ENCODE assay signal across 9 mouse cellular contexts in the genomic region with DNA sequence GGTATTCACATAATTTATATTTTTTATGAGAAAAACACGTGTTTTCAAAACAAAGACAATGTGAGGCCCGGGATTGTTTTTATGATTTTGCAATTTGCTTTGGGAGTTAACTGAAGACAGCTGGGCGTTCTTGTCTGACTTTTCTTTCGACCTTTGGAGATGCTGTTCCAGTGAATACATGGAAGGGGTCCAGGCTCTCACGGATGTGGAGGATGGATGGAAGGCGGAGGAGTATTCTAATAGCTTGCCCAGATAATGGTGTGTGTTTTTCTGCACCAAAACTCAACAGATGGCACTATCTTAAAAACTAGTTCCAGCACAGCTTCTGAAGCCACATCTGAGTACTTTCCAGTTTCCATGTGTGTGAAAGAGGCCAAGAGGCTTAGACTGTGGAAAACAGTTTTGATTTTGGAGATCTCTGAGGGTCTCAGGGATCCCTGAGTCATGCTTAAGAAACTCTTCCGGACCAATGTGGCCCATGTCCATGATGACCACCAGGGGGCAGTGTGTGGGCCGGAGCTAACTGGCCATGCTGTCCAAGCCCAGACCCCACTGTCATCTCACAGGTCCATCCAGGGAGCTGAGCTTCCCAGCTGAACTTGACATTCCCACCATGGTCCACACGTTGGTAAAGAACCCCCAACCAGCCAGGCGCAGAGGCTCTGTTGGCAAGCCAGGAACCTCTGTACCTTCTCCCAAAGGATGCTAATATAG. TPM values are rescaled to one million over a fixed set of nuclear protein-coding genes. Genes with fewer than 3 reads are reported as not detected.
DNase-seq lines count a peak whose midpoint lies in the region; ATAC-seq lines count a peak whose summit lies in the region.
"Had no signal": no experiment of that assay in that cellular context is flagged by ENCODE, and none has a peak within 500 bp of the region (broad histone marks: within the 10 kb centered on the region; RNA-seq: fewer than 3 reads in every experiment).

No protein-coding gene starts in this region.

- H3K4me1 ChIP-seq in kidney, embryonic 14.5 days (ENCODE audit: control insufficient read depth, insufficient read depth, low read length), result no peaks in the 10 kb centered on the region

- H3K4me2 ChIP-seq in kidney, embryonic 14.5 days (replicated peaks; ENCODE audit: low read depth, low read length), result no peak overlapping the region
- H3K4me2 ChIP-seq: embryonic facial prominence, embryonic 13.5 days had no signal

- no peak overlapping the region for H3K27ac ChIP-seq in kidney, embryonic 14.5 days (ENCODE audit: low read depth, low read length)
- H3K27ac ChIP-seq: embryonic facial prominence, embryonic 13.5 days had no signal

- no peak overlapping the region for H3K9ac ChIP-seq in kidney, embryonic 14.5 days (ENCODE audit: low read depth, low read length)
- H3K9ac ChIP-seq: embryonic facial prominence, embryonic 13.5 days had no signal

- intact Hi-C loops in heart, postnatal 10 days (cut with DNase I), result loop anchor here (2.0 to 5.0 kb wide), 2 partner anchors 22 to 254 kb away; no protein-coding TSS in a partner anchor
- intact Hi-C loops in left cerebral cortex, postnatal 4 days (cut with DNase I), result no loop called here

- ATAC-seq in kidney, embryonic 14.5 days (ENCODE audit: low FRiP score, low TSS enrichment), result no peak

- H3K36me3 ChIP-seq in kidney, embryonic 14.5 days (ENCODE audit: control insufficient read depth, insufficient read depth, low read length), result no peaks in the 10 kb centered on the region
- H3K36me3 ChIP-seq: embryonic facial prominence, embryonic 13.5 days had no signal

- no peak overlapping the region for H3K4me3 ChIP-seq in kidney, embryonic 14.5 days (ENCODE audit: low read length)
- H3K4me3 ChIP-seq: embryonic facial prominence, embryonic 13.5 days had no signal

- H3K9me3 ChIP-seq in kidney, embryonic 14.5 days (ENCODE audit: control insufficient read depth, low read length), result peaks cover 5% of the 10 kb centered on the region; the same call in 1 of the 2 replicates
- H3K9me3 ChIP-seq: embryonic facial prominence, embryonic 13.5 days had no signal

- DNase-seq in kidney, adult 11 months, result peak; percentile 55
- peak; percentile 77 for DNase-seq in R1 (ENCODE audit: low read depth, low spot score)
- DNase-seq in embryo, embryonic 10 days (ENCODE audit: low spot score), result peak; percentile 90
- peak; percentile 73 to 86 for DNase-seq in heart, postnatal 10 days
- peak; percentile 73 for DNase-seq in left cerebral cortex, postnatal 4 days
- peak; percentile 59 for DNase-seq in ovary, postnatal 14 days (ENCODE audit: low spot score)
- peak; percentile 69 for DNase-seq in urinary bladder, postnatal 14 days (ENCODE audit: low spot score)

- H3K27me3 ChIP-seq in kidney, embryonic 14.5 days (ENCODE audit: control insufficient read depth, insufficient read depth, low read length), result no peaks in the 10 kb centered on the region
- H3K27me3 ChIP-seq: embryonic facial prominence, embryonic 13.5 days had no signal

- WGBS in kidney, embryonic 14.5 days, result 47% methylated on average over 10 of the region's 10 CpGs

RNA-seq across cellular contexts. Expression of a gene that starts 25.1 kb away (rescaled TPM):
- polyA plus RNA-seq in kidney, embryonic 14.5 days (2014; fragmentation: Nextera tagmentation; extraction: Ambion mirVana), result 8.8 and 13.1 TPM in 2 replicates
- 10 to 100 TPM; 23.2 to 25.0 TPM for total RNA-seq in heart, postnatal 10 days (2021)
- 1 to 10 TPM; 2.9 to 4.3 TPM for total RNA-seq in left cerebral cortex, postnatal 4 days (2021)

Comparison
In these comparisons a context has a peak if more than half of its experiments do, and no peak if none do; other contexts are left out.
1. RNA of a gene that starts 25.1 kb away (total RNA-seq): 23.2 to 25.0 TPM in heart, postnatal 10 days; 2.9 to 4.3 TPM in left cerebral cortex, postnatal 4 days; every median in the first group is over 4 times any median in the second.
2. Peak in every context shown above with its lines, with median percentiles within 50 percentile points of each other: DNase-seq.